Mouse (Mus musculus) adrenal gland, adult 18-20 months (tissue): ENCODE measurements around the gene Prdx1. TPM values are rescaled to one million over a fixed set of nuclear protein-coding genes. Genes with fewer than 3 reads are reported as not detected.

Source experiments
- DNase-seq, 2 experiments: peaks; one replicate each; pipeline ENCODE4 v3.0.0; 2021 to 2022; ENCODE audit warnings: low spot score in 2 of 2
- total RNA-seq, 2 experiments: library from RNA; stranded (reverse); gene quantifications; 1 replicate in 1 of 2; 2 replicates in 1 of 2; pipeline ENCODE4 v1.2.3; 2021

Prdx1 gene
- total RNA-seq, 2 experiments from 2014 or later = 648 to 719 TPM

DNA sequence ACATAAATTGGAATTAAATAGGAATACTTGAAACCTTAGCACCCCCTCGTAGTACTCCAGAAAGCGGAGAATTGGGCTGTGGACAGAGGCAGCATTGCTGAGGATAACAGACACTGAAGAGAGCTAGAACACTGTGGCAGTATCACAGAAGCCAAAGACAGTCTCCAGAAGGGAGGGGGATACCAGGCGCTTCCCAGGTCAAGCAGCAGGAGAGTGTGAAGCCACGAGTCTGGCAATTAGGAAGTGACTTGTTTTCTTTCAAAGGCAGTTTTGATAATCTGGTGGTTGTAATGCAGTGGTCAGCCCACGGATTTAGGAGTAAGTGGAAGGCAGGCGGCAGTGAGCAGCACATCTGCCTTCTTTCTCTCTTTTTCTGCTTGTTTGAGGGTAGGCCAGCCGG lies 36.9 kb downstream of the Prdx1 start:
- DNase-seq = no peak

GRCm38 (mm10) chr4:116725444-116725843 lies 40.1 kb downstream of the Prdx1 start:
- no peak for DNase-seq

GRCm38 (mm10) chr4:116727401-116727800 lies 42.1 kb downstream of the Prdx1 start:
- no peak for DNase-seq

DNA sequence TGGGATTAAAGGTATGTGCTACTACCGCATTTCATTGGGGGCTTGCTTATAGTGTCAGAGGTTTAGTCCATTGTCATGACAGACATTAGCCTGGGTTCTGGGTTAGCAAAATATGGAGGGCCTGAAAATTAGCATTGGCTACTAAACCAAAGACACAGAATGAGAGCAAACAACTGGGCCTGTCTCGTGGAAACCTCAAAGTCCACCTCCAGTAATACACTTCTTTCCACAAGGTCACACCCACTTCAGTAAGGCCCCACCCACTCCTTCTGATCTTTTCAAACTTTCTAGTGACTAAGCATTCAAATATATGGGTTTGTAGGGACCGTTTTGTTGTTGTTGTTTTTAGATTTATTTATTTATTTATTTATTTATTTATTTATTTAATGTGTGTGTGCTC lies 44.2 kb downstream of the Prdx1 start:
- DNase-seq = no peak

GRCm38 (mm10) chr4:116731077-116731476 lies 45.7 kb downstream of the Prdx1 start:
- DNase-seq = no peak

- no peak for DNase-seq
Observed at GRCm38 (mm10) chr4:116732355-116732754, 47.0 kb downstream of the Prdx1 start.

DNA sequence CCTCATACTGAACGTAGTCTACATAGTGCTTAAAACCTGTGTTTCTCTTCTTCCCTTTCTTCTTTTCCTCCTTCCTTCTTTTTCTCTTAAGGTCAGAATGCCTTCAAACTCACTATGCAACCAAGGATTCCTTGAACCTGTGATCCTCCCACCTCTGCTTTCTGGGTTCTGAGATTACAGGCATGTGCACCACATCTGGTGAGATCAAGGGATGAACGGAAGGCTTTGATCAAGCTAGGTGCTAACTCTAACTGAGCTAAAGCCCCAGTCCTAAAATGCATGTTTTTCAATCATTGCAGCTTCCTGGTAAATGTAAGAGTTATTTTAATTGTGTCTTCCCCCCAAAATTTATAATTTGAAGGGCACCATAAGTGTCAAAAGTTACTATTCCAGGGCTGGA lies 49.7 kb downstream of the Prdx1 start:
- DNase-seq = no peak

- DNase-seq = no peak
Observed at GRCm38 (mm10) chr4:116738972-116739751, 53.8 kb downstream of the Prdx1 start.

DNA sequence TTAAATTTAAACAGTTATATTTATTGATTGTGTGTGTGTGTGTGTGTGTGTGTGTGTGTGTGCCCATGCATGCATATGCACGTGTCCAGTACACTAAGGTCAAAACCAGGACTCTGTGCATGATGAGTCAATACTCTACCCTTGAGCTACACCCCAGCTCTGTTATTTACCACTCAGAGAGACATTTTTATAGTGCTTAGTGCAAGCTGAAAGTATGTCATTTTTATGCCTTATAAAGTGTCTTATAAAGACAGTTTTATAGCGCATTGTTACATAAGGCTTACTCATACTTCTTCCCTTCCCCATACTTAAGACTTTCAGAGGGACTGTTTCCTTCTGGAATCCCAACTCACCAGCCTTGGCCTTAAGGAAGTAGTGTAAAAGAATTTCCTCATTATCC lies 64.4 kb downstream of the Prdx1 start:
- no peak for DNase-seq

Other genes with a start within 250 kb of the Prdx1 start
- gene Mast2, start 221.4 kb upstream of the Prdx1 start, total RNA-seq = 10 to 100 TPM; 41.9 to 44.7 TPM
- 10 to 100 TPM; 12.5 to 14.5 TPM for gene Ipp, start 178.0 kb upstream of the Prdx1 start, total RNA-seq
- gene Tmem69, start 129.6 kb upstream of the Prdx1 start, total RNA-seq = 10 to 100 TPM; 19.7 to 24.9 TPM
- gene Gpbp1l1, start 127.9 kb upstream of the Prdx1 start, total RNA-seq = 10 to 100 TPM; 62.5 to 67.0 TPM
- gene Ccdc17, start 88.9 kb upstream of the Prdx1 start, total RNA-seq = 10 to 100 TPM in 1 of 2 experiments, 1 to 10 TPM in 1; 8.4 to 11.7 TPM
- 10 to 100 TPM; 20.3 to 24.6 TPM for gene Nasp, start 57.6 kb upstream of the Prdx1 start, total RNA-seq
- gene Akr1a1, start 33.9 kb upstream of the Prdx1 start, total RNA-seq = 100 to 1,000 TPM; 822 to 909 TPM
- gene Mmachc, start 22.9 kb downstream of the Prdx1 start, total RNA-seq = 10 to 100 TPM; 32.3 to 40.3 TPM
- gene Ccdc163, start 23.0 kb downstream of the Prdx1 start, total RNA-seq = 10 to 100 TPM; 15.4 to 15.5 TPM
- 1 to 10 TPM; 2.6 to 2.7 TPM for gene Tesk2, start 35.4 kb downstream of the Prdx1 start, total RNA-seq
- 10 to 100 TPM; 13.5 to 14.9 TPM for gene Toe1, start 122.1 kb downstream of the Prdx1 start, total RNA-seq
- 1 to 10 TPM; 2.0 to 2.9 TPM for gene Mutyh, start 122.2 kb downstream of the Prdx1 start, total RNA-seq
- 1 to 10 TPM; 1.8 to 4.7 TPM for gene Hpdl, start 136.2 kb downstream of the Prdx1 start, total RNA-seq
- 1 to 10 TPM; 3.8 to 5.2 TPM for gene Zswim5, start 191.8 kb downstream of the Prdx1 start, total RNA-seq